Mouse (Mus musculus) layer of hippocampus, adult 8-10 months (tissue): Measurements from ENCODE around the gene Fli1. TPM values are rescaled to one million over a fixed set of nuclear protein-coding genes. Genes with fewer than 3 reads are reported as not detected.

Experiments
- DNase-seq, 2 experiments: peaks; one replicate each; pipeline ENCODE4 v3.0.0; 2022; ENCODE audit warnings: low spot score in 2 of 2
- total RNA-seq, 4 experiments: library from RNA; stranded (reverse); gene quantifications; 2 replicates each; pipeline ENCODE4 v1.2.4; 2022

Fli1 gene
- total RNA-seq, 4 experiments from 2014 or later = 4.4 to 11.1 (median 6.3) TPM

DNA sequence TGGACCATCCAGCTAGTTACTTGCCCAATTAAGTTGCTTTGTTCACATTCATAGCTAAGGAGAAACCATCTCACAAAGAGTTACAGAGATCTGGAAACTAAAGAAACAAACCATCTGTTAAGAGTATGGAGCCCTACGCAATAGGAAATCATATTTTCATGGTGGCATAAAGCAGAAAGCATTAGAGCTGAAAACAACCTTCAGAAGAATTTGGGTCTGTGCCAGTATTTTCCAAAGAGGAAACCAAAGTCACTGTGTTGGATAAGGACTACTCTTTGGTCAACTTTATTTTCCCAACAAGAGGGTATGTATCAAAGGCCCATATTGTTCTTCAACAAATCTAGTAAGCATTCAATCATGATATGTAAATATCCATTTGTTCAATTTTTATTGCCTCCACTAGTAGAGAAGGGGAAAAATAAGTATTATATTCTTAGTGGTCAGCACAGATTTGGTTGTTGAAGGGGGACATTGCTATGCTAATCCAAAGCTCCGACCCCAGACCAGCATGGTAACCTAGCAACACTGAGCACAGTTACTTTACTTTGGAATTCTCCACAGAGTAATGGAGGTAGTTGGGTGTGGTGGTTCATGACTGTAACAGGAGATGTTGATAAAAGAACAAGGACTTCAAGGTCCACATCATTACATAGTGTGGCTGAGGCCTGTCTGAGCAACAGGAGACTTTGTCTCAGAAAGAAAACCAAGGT, 20.0 kb downstream of the Fli1 start:
- DNase-seq = no peak

DNA sequence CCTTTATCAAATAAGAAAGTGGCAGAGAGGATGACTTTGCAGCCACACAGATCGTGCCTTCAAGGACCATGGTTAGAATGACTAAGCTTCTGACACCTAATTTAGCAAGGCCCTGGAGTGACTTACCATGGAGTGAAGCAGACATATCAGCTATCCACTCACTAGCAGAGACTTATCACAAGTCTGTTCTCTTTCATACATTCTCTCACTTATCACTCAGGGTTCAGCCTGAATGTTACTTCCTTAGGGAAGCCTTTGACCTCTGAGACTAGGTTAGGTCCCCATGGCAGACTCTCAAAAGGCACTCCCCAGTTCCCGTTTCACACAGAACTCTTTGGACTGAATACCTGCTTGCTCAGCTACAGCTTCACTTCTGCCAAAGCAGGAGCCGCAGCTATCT, 21.3 kb downstream of the Fli1 start:
- DNase-seq = no peak

DNA sequence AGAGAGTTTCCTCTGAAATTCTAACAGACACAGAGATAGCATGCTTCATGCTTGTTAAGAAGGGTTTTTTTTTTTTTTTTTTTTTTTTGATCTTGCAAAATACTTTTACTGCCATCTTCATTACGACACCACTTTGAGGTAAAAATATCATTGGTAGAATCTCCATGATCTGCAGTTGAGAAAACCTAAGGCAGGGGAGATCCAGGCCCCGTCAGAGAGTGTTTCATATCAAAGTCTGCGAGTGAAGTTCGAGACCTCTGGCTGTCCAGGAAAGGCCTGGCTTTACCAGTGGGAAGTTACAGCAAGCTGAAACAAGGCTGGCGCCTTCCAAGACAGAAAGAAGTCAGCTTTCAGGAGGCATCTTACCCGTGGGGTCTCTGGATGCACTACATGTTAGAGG, 21.8 kb downstream of the Fli1 start:
- no peak for DNase-seq

DNA sequence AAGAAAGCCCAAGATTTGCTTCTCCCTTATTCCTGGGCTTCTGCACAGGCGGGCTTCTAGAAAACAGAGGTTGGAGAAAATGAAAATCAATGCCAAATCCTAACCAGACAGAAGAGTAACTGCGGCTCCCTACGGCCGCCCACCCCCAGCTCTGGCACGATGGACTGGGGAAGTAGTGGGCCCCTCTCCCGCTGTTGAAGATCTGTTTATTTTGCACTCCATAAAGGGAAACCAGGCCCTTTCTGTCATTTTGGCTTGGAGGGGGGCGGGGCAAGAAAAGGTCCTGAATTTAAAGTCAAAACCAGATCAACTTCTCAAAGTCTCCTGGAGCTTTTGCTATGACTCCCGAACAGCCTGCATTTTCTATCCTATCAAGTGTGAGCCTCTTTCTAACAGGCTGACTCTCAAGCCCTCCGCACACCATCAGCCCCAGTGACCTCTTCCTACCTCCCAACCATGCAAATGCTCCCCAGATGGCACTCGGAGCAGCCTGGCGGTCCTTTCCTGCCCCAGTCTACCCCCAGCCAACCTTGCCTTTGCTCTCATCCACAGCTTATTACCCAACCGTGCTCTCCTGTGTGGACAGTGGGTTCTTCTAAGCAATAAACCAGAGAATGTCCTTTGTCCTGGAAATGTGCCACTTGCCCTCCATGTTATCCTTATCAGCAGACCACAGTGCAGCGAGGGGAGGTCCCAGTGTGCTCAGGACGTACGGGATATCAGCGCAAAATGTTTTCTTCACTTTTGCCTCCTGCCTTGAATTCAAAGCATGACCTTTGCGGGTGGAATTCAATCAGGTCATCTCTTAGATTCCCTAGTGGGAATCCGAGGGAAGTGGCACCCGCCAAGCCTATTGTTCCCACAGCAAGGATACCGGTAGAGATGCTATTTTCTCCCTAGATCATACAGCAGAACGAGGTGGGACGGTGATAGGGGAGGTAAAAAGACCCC, 23.3 kb downstream of the Fli1 start:
- DNase-seq = no peak

DNA sequence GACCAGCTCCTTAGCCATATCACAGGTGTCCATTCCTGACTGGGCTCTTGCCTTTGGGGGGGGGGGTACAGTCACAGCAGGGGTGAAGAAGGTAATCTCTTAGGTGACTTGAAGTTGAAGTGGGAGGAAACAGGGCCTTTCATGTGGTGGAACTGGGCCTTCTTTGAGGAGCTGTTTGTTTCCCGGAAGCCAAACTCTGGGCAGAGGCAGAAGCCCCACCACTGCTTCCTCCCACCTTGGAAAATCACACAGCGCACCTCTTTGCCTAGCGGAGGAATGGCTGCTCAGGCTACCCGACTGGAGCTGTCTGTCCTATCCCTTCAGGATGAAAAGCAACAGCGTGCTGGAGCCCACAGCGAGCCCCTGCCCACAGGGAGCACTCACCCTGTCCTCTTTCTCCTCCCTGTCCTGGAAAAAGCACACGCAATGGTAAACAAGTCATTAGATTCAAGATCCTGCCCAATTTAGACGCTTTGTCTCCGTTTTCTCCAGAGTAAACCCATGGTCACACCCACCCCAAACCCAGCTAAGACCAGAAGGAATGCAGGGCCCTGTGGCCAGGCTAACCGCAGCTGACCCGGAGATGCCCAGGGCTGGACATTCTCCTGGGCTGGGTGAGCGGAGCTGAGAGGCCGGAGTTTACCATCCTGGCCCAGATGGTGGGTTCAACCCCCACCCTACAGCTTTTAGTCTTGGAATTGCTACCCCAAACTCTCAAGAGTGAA, 24.1 kb downstream of the Fli1 start:
- no peak for DNase-seq

DNA sequence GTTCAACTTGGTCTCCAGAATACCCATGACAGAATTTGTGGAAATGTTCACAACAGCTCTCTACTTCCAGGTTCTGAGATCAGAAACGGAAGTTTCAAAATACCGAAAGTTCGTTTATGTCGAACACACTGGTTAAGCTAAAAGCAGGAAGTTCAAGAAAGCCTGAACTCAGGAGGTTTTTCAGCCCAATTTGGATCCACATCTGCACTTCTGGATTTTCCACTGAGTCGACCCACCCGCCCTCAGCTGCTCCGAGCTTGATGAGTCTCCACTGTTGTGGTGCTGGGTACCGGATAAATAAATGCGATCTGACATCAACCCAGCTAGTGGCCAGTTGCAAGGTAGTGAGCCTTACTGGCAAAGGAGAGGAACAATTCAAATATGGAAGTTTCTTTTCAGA, 26.0 kb downstream of the Fli1 start:
- DNase-seq = no peak

DNA sequence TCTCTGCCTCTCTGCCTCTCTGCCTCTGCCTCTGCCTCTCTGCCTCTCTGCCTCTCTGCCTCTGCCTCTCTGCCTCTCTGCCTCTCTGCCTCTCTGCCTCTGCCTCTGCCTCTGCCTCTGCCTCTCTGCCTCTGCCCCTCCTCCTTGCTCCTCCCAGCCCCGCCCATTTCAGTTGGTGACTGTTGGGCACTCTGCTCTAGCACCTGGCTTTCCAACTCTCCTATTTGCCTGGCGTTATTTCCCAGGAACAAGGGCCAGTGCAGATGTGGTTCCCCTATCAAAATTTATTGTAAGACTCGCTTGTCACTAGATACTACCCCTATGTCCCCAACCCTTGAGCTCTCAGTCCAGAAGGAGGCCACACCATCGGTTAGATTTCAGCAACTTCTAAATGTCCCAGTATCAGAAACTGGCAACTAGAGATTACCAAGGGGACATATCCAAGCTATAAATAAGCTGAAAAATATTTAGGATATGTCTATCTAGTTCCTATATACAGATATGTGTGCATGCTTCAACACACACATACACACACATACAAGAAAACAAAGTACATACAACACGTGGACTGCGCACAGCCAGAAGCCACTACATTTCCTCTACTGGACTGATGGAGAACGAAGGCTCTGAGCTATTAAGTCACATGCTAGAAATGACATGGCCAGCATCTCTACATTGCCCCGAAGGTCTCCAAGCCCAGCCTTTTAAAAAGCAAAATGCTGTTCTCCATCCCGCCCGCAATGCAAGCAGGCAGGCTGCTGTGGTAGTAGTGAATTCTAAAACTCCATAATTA, 26.6 kb downstream of the Fli1 start:
- DNase-seq = no peak

DNA sequence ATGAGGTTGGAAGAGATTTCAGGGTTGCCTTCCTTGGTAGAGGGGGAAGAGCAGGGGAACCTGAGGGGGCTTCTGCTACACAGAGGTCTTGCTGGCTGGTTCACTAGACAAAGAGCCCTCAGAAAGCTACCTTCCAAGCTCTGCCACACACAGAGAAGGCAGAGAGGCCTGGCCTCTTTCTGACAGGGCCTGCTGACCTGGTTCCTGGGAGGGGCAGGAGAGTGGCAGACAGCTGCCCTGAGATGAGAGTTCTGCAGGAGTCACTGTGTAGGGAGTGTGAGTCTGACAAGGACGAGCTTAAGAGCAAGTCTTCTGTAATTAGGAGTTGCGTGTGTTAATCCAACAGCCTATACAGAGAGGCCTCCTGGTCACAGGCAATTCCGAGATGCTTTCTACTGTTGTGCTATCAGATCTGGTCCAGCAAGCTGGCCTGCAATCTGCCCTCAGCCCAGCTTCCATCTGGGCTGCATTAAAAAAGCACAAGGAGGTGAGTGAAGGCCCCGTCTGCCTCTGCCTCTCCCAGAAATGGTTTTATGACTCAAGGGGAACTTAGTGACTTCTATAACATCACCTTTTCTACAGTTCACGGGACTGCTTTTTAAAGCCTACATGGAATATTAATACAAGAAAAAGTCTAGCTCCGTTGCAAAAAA, 28.1 kb downstream of the Fli1 start:
- no peak for DNase-seq

DNA sequence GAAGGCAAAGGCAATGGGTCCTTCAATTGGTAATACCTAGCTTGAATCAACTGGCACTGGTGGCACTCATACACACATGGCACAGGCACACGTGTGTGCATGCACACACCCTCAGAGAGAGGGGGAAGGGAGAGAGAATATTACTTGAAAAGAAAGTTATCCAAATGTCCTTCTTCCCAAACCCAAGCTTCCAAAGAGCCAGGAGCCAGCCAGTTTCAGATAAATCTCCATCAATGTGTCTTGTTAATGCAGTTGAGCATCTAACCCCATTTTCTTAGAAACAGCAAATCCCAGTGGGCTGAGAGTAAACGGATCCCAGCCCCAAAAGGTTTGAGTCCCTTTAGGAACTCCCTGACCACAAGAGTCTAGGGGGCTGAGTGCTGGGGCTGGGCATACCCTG, 29.2 kb downstream of the Fli1 start:
- no peak for DNase-seq

DNA sequence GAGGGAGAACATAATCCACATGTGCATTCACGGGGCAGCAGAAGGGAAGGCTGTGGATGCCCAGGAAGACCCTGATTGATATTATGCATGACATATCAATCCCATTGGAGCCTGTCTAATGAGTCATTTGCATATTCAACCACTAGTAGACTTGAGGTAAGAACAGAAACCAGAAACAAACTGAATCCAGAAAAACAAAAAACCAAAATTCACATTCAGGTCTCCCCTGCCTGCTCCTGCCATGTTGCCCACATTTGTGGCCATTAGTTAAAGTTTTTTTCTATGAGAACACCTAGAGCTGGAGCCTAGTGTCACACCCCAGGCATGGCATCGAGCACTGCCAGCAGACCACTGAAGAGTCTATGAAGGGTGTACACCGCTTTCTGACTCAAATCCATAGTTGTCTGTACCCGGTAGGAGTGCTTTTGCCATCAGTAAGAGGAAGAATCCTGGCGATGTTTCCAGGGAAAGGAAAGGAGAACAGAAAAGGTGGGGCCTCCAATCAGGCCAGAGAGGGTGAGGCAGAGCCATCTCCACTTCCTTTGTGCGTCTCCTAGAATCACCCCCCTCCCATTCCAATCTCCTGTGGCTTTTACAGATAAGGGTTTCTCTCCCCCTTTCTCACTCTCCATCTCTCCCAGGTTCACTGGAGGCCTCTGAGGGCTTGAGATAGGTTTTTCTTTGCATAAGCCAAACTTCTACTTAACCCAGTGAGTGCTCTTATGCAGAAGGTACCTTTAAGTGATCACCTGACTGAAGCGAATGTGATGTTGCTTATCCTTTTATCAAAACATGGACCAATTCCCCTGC, 32.0 kb downstream of the Fli1 start:
- DNase-seq = no peak

DNA sequence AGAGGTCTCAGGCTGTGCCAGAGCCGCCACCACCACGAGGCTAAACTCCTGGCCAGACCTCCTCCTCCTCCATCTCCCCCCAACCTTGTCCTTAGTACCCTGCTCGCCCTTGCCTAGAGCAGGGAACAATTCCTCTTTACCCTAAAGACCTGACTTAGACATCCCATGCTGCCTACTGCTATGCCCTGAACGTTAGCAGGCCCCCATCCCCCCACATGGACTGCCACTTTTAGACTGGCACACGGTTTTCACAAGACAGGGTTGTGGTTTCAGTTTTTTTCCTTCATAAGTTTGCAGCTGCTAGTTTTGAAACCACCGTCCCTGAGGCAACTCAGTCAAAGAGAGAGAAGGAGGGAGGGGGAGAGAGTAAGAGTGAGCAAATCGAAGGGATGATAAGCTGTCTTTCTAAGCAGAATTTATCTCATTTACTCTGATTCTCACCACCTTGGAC, 32.9 kb downstream of the Fli1 start:
- DNase-seq = no peak

DNA sequence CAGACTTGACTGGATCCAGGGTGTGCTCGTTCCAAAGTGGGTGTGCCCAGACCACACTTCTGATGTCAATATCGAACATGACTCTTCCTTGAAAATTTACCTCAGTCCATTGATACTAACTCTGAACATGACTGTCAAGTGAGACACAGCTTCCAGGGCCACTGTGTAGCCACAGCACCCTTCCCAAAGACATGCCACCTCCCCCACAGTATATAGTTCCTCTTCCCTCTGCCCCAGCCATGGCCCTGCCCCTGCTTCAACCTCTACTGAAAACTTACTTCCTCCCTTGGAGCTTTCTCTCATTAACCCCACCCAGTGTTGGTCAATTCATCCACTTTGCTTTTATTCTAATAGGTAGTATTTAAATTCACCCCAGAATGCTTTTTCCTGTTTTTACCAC, 34.0 kb downstream of the Fli1 start:
- no peak for DNase-seq

DNA sequence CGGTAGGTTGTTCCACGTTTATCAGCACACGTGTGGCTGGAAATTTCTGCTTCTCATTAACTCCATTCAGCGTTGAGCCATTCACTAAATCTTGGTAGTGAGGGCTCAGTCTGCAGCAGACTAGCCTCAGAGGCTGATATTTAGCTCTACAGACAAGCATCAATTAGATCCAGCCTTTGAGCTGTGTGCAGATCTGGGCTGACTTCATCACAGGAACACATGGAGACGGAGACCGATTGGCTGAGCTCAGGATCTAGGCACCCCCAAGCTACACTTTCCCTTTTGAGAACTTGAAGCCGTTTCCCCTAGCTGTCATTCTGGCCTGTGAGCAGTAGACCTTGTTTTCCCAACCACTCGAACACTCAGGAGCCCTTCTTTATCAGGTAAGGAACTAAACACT, 34.5 kb downstream of the Fli1 start:
- DNase-seq = no peak

DNA sequence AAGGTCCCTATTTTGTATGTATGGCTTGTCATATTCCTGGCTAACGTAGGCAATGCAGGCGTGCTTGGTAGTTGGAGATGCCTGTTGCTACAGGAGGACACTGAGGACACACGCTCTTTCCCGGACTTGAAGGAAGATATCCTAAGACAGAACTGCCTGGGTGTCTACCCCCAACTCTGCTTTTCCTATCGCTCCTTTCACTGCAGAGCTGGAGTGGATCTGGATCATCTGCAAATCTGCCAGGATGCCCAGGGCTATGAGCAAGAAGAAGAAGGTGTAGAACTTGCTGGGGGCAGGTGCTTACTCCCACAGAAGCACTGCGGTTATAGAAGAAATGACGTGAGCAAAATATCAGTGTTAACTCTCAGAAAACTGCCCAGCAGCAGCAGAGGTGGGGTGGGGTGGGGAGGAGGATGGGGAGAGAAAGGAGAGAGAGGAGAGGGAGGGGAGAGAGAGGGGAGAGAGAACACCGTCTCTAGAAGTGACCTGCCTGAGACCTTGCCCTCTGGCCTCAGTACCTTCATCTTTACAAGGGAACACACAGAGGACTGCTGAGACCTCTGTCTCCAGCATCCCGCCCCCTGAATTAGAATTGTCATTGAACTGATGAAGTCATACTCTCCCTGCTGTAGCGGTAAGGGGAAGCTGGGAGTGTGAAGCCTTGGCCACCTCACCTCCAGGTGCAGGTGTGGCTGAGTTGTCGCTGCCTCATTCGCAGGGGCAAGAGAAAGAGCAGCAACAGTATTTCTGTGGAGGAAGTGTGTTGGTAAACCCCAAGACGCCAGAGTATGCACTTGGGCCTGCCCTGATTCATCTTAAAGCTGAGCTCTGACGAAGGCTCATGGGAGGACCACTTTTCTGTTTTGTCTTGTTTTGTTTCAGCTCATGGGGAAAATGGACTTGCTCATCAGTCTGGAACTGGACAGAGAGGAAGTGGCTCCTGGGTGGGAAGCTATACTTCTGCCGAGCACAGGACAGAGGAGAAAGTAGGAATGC, 35.5 kb downstream of the Fli1 start:
- DNase-seq = no peak

DNA sequence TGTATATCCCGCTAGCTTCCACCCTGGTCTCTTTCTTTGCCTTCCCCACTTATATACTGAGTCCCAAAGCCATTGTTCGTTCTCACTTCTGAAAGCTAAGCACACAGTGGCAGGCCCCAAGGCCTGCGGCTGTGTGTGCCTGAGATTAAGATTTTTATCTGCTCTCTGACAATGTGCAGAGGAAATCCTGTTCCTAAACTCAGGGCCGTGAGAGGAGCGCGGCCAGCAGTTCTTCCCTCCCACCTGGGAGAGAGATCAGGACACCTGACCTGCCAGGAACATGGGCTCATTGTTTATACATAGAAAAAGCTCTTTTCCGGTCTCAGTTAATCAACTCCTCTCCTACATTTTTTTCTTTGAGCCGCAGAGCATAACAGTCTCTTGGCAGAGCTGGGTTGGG, 36.5 kb downstream of the Fli1 start:
- DNase-seq = no peak

DNA sequence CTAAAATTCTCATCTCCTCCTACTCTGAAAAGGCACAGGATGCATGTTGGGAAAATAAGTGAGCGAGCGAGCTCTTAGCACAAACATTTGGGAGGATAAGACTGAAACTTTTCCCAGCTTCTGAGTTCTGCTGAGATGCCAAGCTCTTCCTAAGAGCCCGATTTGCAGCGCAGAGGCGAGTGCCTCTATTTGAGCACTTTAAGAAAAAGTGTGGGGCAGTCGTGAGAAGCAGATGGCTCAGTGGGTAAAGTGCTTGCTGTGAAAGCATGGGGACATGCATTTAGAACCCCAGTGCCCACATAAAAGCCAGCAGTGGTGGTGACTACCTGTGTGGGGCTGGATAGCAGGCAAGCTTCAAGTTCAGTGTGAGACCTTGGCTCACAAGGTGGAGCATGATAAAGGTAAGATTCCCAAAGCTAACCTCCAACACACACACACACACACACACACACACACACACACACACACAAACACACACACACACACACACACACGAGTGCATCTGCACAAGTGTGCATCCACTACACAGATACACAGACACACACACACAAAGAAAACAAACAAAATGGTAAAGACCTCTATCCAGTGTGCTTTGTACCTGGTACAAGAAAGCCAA, 37.1 kb downstream of the Fli1 start:
- no peak for DNase-seq

DNA sequence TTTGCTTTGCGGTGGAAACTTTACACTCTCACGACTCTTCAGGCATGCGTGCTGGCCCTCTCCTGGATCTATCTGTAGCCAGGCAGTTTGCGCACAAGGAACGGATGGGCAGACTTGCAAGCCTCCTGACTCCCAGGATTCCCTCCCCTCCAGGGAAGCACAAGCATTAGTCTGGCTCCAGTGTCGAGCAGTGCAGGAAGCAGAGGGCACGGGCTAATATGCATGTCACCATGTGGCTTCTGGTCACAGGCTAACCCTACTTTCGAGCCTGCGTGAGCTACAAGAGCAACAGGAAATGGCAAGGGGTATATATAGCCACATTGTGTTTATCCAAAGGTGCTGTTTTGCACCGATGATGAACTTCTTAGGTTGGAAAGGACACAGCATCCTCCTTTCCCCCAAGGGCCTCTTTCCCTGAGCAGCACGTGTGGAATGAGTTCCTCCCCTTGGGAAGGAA, 38.6 kb downstream of the Fli1 start:
- no peak for DNase-seq

DNA sequence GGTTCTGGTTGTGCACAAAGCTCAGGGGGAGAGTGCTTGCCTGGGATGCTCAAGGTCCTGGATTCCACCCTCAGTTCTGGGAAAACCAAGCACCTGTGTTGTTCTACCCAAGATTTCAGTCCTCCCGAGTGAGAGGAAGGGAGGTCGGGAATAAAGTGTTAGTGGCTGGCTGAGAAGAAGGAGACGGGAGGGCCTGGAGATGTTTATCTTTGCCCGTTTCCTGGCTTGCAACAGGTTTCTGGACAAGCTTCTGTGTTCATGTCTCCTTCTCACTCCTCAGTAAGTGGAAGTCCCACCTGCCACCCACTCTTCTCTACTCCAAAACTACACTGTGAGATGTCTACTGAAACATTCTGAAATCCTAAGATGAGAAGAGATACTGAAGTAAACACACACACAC, 39.2 kb downstream of the Fli1 start:
- no peak for DNase-seq
